ENCODE assay signal across 8 mouse cellular contexts in genomic region chr11:116918323-116919185, GRCm38 (mm10). TPM values are rescaled to one million over a fixed set of nuclear protein-coding genes. Genes with fewer than 3 reads are reported as not detected.
DNase-seq lines count a peak whose midpoint lies in the region; ATAC-seq and TF ChIP-seq lines count a peak whose summit lies in the region.

TSS of gene Mgat5b (plus strand) at chr11:116918863.

- peak within 1 kb of the TSS; percentile 84 for H3K4me3 ChIP-seq in hindbrain, embryonic 13.5 days
- peak within 1 kb of the TSS; percentile 46 for H3K4me3 ChIP-seq in lung, postnatal 0 days (ENCODE audit: low read depth, low read length)

- POLR2A ChIA-PET in Patski (lab: Charles Lee) = interaction anchor here (0.5 kb wide), 1 partner anchor 100 kb away, joined by 4 read pairs; no protein-coding TSS in a partner anchor

- peak within 1 kb of the TSS; percentile 93 for H3K27ac ChIP-seq in hindbrain, embryonic 13.5 days
- H3K27ac ChIP-seq in lung, postnatal 0 days (ENCODE audit: low read length) = no peak within 1 kb of the TSS

- H3K4me2 ChIP-seq in hindbrain, embryonic 13.5 days = peak within 1 kb of the TSS; percentile 88
- peak within 1 kb of the TSS; percentile 91 for H3K4me2 ChIP-seq in lung, postnatal 0 days (replicated peaks; ENCODE audit: low read depth, low read length)

- H3K9ac ChIP-seq in hindbrain, embryonic 13.5 days = peak within 1 kb of the TSS; percentile 100
- no peak within 1 kb of the TSS for H3K9ac ChIP-seq in lung, postnatal 0 days (replicated peaks; ENCODE audit: low read depth)

- H3K4me1 ChIP-seq in hindbrain, embryonic 13.5 days (replicated peaks) = peaks cover 64% of the 10 kb centered on the region
- peaks cover 5% of the 10 kb centered on the region; the same call in 1 of the 2 replicates for H3K4me1 ChIP-seq in lung, postnatal 0 days (ENCODE audit: insufficient read depth, low read depth, low read length)

- no peak for TF ChIP-seq EP300 in lung, postnatal 0 days (IDR thresholded peaks at IDR 0.05)

- CTCF ChIA-PET in Patski (lab: Charles Lee) = interaction anchor here (0.9 kb wide), 1 partner anchor 100 kb away, joined by 3 read pairs; no protein-coding TSS in a partner anchor

- in situ Hi-C loops in Patski (cut with MboI; ENCODE audit: low pct_unique_long_range_greater_than_20kb) = loop anchor here (25.0 kb wide), 1 partner anchor 444 kb away; no protein-coding TSS in a partner anchor

- peaks cover 31% of the 10 kb centered on the region for H3K27me3 ChIP-seq in Patski
- peaks cover 28% of the 10 kb centered on the region for H3K27me3 ChIP-seq in hindbrain, embryonic 13.5 days
- H3K27me3 ChIP-seq in lung, postnatal 0 days (replicated peaks; ENCODE audit: insufficient read depth, low read length) = peaks cover 44% of the 10 kb centered on the region

- no peaks in the 10 kb centered on the region for H3K9me3 ChIP-seq in hindbrain, embryonic 13.5 days
- no peaks in the 10 kb centered on the region for H3K9me3 ChIP-seq in lung, postnatal 0 days (ENCODE audit: low read length)

- peak; percentile 99 for TF ChIP-seq CTCF in Patski (IDR thresholded peaks at IDR 0.05)
- peak; percentile 93 for TF ChIP-seq CTCF in lung, postnatal 0 days (IDR thresholded peaks at IDR 0.05)

- peak; percentile 65 for ATAC-seq in Patski
- peak; percentile 88 for ATAC-seq in hindbrain, embryonic 13.5 days (ENCODE audit: low FRiP score)
- peak; percentile 81 for ATAC-seq in lung, postnatal 0 days

- DNase-seq in Patski (ENCODE audit: low read depth, low spot score) = no peak
- peak; percentile 97 to 98 for DNase-seq in cerebellum, postnatal 14 days
- DNase-seq in frontal cortex, postnatal 25 days (ENCODE audit: low spot score in 2 of 2) = peak; percentile 81 to 88
- peak; percentile 95 to 97 for DNase-seq in layer of hippocampus, postnatal 10 days (ENCODE audit: low spot score in 2 of 2)
- peak; percentile 77 for DNase-seq in lung, postnatal 0 days (ENCODE audit: low spot score)
- peak; percentile 85 for DNase-seq in ovary, postnatal 14 days (ENCODE audit: low spot score)
- peak; percentile 69 to 92 for DNase-seq in thymus, postnatal 10 days (ENCODE audit: low spot score in 2 of 2)

- H3K36me3 ChIP-seq in hindbrain, embryonic 13.5 days = peaks cover 5% of the 10 kb centered on the region
- no peaks in the 10 kb centered on the region for H3K36me3 ChIP-seq in lung, postnatal 0 days (ENCODE audit: insufficient read depth, low read length)

- whole genome bisulfite sequencing in hindbrain, embryonic 13.5 days = 1% methylated on average over 84 of the region's 90 CpGs
- WGBS in lung, postnatal 0 days = 3% methylated on average over 18 of the region's 90 CpGs

RNA-seq across cellular contexts. Expression of gene Mgat5b, which starts in this region (rescaled TPM):
- 0.05 TPM for polyA plus RNA-seq in Patski (2021)
- 22.8 and 24.5 TPM in 2 replicates for polyA plus RNA-seq in hindbrain, embryonic 13.5 days (2015; fragmentation: Nextera tagmentation; extraction: Ambion mirVana)
- total RNA-seq in layer of hippocampus, postnatal 10 days (2021) = 10 to 100 TPM; 58.3 to 65.9 TPM
- not detected in 2 replicates for polyA plus RNA-seq in lung, postnatal 0 days (2015; fragmentation: Nextera tagmentation; extraction: Ambion mirVana)

Comparison
In these comparisons a context has a peak if more than half of its experiments do, and no peak if none do; other contexts are left out.
1. RNA of gene Mgat5b (polyA plus RNA-seq): 22.8 to 24.5 TPM in hindbrain, embryonic 13.5 days; 0.05 TPM in Patski (single experiment) and not detected in lung, postnatal 0 days; every median in the first group is over 10 times any median in the second.
2. Peak in ATAC-seq in Patski; RNA of the gene not detected or under 1 TPM.
3. Peak in DNase-seq, ATAC-seq, H3K4me3 ChIP-seq and H3K4me2 ChIP-seq in lung, postnatal 0 days; RNA of the gene not detected or under 1 TPM.
4. Peak in every context shown above with its lines, with median percentiles within 50 percentile points of each other: ATAC-seq.